Mouse (Mus musculus): ENCODE measurements around the gene Tapbp. TPM values are rescaled to one million over a fixed set of nuclear protein-coding genes. Genes with fewer than 3 reads are reported as not detected.

The Tapbp gene
- polyA plus RNA-seq, 1 experiment from 2014 or later, result 29.1 TPM

DNA sequence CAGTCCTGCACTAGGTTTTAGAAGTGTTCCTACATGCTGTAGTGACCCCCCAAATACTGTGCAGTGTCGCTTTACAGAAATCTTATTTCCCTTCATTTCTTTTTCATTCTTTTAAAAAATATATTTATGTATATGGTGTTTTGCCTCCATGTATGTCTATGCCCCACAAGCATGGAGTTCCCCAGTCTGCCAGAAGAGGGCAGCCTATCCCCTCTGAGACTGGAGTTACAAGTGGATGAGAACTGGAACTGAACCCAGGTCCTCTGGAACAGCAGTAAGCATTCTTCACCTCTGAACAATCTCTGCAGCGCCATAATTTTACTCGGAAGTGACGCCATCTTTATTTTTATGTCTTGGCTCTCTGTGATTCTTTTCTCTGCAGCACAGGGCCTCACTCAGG, 53.7 kb downstream of the Tapbp start:
- Histone ChIP-seq H3K4me2 (no peak overlapping the region), H3K27me3 (replicated peaks; ENCODE audit: control insufficient read depth, insufficient read depth, low read length) (no peaks in the 10 kb centered on the region), H3K27ac (ENCODE audit: low read depth, low read length) (no peak overlapping the region), H3K36me3 (ENCODE audit: control insufficient read depth, insufficient read depth, low read length) (peaks cover 5% of the 10 kb centered on the region; the same call in 1 of the 2 replicates), H3K9ac (ENCODE audit: low read depth, low read length) (no peak overlapping the region), H3K4me3 (ENCODE audit: low read depth, low read length) (no peak overlapping the region), H3K4me1 (replicated peaks; ENCODE audit: control insufficient read depth, insufficient read depth, low read length) (no peaks in the 10 kb centered on the region), H3K9me3 (ENCODE audit: control insufficient read depth, low read length) (no peaks in the 10 kb centered on the region)
- DNase-seq (ENCODE audit: low spot score) (no peak), ATAC-seq (replicated peaks; ENCODE audit: low FRiP score) (no peak)
- WGBS, result 68% methylated on average over 4 of the region's 4 CpGs

DNA sequence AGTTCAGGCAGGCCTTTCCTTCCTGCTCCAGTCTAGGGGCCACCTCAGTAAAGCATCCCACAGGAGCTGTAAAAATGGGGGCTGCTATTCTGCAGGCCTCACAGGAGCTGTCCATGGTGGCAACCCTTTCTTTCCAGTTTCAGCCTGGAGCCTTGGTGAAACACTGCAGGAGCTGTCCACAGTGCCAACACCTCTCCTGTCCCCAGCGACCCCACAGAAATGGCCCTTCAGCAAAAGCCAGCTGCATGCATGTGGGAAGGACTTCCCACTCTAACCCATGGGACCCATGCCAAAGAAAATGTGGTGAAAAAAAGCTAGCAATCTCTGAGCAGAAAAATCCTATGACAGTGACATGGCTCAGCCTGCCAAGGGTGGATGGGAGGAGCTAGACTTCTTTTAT, 57.0 kb downstream of the Tapbp start:
- Histone ChIP-seq H3K4me2 (no peak overlapping the region), H3K36me3 (ENCODE audit: control insufficient read depth, insufficient read depth, low read length) (no peaks in the 10 kb centered on the region), H3K9ac (ENCODE audit: low read depth, low read length) (no peak overlapping the region), H3K4me1 (replicated peaks; ENCODE audit: control insufficient read depth, insufficient read depth, low read length) (peaks cover under 1% of the 10 kb centered on the region; the same call in 1 of the 2 replicates), H3K27ac (ENCODE audit: low read depth, low read length) (no peak overlapping the region), H3K9me3 (ENCODE audit: control insufficient read depth, low read length) (no peaks in the 10 kb centered on the region), H3K27me3 (replicated peaks; ENCODE audit: control insufficient read depth, insufficient read depth, low read length) (peaks cover 2% of the 10 kb centered on the region), H3K4me3 (ENCODE audit: low read depth, low read length) (no peak overlapping the region)
- no peak for ATAC-seq (replicated peaks; ENCODE audit: low FRiP score)
- 6% methylated on average over 1 of the region's 1 CpGs for WGBS
- no peak for DNase-seq (ENCODE audit: low spot score)

DNA sequence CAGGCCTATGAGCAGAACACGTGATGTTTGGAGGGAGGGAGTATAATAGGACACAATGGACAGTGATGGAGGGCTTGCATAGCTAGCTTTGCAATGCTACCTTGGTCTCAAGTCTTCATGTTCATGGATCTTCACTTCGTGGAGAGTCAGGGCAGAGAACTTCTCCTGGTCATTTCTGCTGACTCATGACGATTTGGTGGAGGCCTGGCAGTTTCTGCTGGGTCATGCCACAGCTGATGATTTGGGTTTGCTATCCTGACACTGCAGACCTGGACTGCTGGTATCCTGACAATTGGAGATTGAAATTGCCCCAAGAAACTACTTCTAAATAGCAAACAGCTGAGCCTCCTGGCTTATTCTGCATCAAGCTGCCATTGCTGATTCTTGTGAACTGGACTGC, 57.9 kb downstream of the Tapbp start:
- Histone ChIP-seq H3K36me3 (ENCODE audit: control insufficient read depth, insufficient read depth, low read length) (no peaks in the 10 kb centered on the region), H3K9me3 (ENCODE audit: control insufficient read depth, low read length) (no peaks in the 10 kb centered on the region), H3K27ac (ENCODE audit: low read depth, low read length) (no peak overlapping the region), H3K4me1 (replicated peaks; ENCODE audit: control insufficient read depth, insufficient read depth, low read length) (peaks cover 4% of the 10 kb centered on the region; the same call in 1 of the 2 replicates), H3K27me3 (replicated peaks; ENCODE audit: control insufficient read depth, insufficient read depth, low read length) (peaks cover 11% of the 10 kb centered on the region), H3K9ac (ENCODE audit: low read depth, low read length) (no peak overlapping the region), H3K4me2 (no peak overlapping the region), H3K4me3 (ENCODE audit: low read depth, low read length) (no peak overlapping the region)
- ATAC-seq (replicated peaks; ENCODE audit: low FRiP score) (no peak), DNase-seq (ENCODE audit: low spot score) (no peak)
- 57% methylated on average over 3 of the region's 3 CpGs for WGBS

DNA sequence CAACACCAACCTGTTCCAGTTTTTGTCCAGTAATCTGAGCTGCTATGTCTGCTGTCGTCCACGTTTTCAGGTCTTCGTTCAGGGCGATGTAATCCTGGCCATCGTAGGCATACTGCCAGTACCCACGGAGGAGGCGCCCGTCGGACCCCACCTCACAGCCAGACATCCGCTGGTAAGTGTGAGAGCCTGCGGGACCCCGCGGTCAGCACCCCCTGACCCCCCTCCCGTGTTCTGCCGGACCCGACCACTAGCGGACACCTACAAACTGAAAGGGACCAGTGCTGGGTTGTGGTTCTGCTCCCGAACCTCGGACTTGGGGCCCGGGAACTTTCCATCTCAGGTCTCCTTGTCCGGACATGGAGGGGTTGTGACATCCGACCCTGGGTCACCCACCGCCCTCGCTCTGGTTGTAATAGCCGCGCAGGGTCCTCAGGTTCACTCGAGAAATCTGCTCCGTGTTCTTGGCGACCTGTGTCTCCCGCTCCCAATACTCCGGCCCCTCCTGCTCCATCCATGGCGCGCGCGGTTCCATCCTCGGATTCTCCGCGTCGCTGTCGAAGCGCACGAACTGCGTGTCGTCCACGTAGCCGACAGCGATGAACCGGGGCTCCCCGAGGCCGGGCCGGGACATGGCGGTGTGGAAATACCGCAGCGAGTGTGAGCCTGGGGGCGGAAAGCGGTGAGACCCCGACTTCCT, 62.3 kb downstream of the Tapbp start:
- Histone ChIP-seq H3K27me3 (replicated peaks; ENCODE audit: control insufficient read depth, insufficient read depth, low read length) (peaks cover 18% of the 10 kb centered on the region), H3K4me3 (ENCODE audit: low read depth, low read length) (peak overlapping the region; percentile 50), H3K4me2 (peak overlapping the region; percentile 87), H3K4me1 (replicated peaks; ENCODE audit: control insufficient read depth, insufficient read depth, low read length) (peaks cover 21% of the 10 kb centered on the region), H3K36me3 (ENCODE audit: control insufficient read depth, insufficient read depth, low read length) (no peaks in the 10 kb centered on the region), H3K9me3 (ENCODE audit: control insufficient read depth, low read length) (no peaks in the 10 kb centered on the region), H3K9ac (ENCODE audit: low read depth, low read length) (peak overlapping the region; percentile 38), H3K27ac (ENCODE audit: low read depth, low read length) (no peak overlapping the region)
- 2% methylated on average over 57 of the region's 57 CpGs for WGBS
- no peak for ATAC-seq (replicated peaks; ENCODE audit: low FRiP score)
- no peak for DNase-seq (ENCODE audit: low spot score)

DNA sequence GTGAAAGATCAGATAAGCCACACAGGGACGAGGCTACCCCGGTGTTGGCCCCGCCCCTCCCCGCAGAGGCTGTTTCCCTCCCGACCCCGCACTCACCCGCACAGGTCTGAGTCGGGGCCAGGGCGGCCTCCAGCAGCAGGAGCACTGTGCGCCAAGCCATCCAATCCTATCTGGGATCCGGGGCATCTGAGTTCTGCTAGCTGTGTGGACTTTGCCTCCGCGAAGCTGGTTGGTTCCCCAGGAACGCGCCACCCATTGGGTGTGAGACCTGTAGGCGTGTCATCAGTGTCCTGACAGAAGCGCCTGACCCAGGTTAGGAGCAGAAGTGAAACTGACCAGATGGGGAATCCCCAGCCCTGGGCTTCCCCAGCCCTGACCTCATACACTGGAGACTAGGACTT, 62.9 kb downstream of the Tapbp start:
- ATAC-seq (replicated peaks; ENCODE audit: low FRiP score) (peak; percentile 82), DNase-seq (ENCODE audit: low spot score) (peak; percentile 68)
- 1% methylated on average over 17 of the region's 17 CpGs for WGBS
- Histone ChIP-seq H3K9ac (ENCODE audit: low read depth, low read length) (peak overlapping the region; percentile 38), H3K4me3 (ENCODE audit: low read depth, low read length) (peak overlapping the region; percentile 50), H3K9me3 (ENCODE audit: control insufficient read depth, low read length) (no peaks in the 10 kb centered on the region), H3K27me3 (replicated peaks; ENCODE audit: control insufficient read depth, insufficient read depth, low read length) (peaks cover 18% of the 10 kb centered on the region), H3K4me2 (peak overlapping the region; percentile 87), H3K36me3 (ENCODE audit: control insufficient read depth, insufficient read depth, low read length) (no peaks in the 10 kb centered on the region), H3K4me1 (replicated peaks; ENCODE audit: control insufficient read depth, insufficient read depth, low read length) (peaks cover 21% of the 10 kb centered on the region), H3K27ac (ENCODE audit: low read depth, low read length) (peak overlapping the region; percentile 43; the same call in 1 of the 2 replicates)

Small RNAs within 50 kb of the gene (microRNA-seq; reads per million reads assigned to microRNA genes)
- not detected for gene Gm27740 (ENCODE audit: borderline number of aligned reads)

Other genes starting within 250 kb of the Tapbp start
- gene Hnrnpm, start 229.0 kb upstream of the Tapbp start, polyA plus RNA-seq (2014; fragmentation: Nextera tagmentation; extraction: Ambion mirVana), result 410 and 431 TPM in 2 replicates
- 92.1 and 95.7 TPM in 2 replicates for gene March2, start 197.2 kb upstream of the Tapbp start, polyA plus RNA-seq (2014; fragmentation: Nextera tagmentation; extraction: Ambion mirVana)
- gene Rab11b, start 155.4 kb upstream of the Tapbp start, polyA plus RNA-seq (2014; fragmentation: Nextera tagmentation; extraction: Ambion mirVana), result 184 and 199 TPM in 2 replicates
- 28.1 and 31.9 TPM in 2 replicates for gene Angptl4, start 134.1 kb upstream of the Tapbp start, polyA plus RNA-seq (2014; fragmentation: Nextera tagmentation; extraction: Ambion mirVana)
- 21.4 and 23.4 TPM in 2 replicates for gene Kank3, start 105.4 kb upstream of the Tapbp start, polyA plus RNA-seq (2014; fragmentation: Nextera tagmentation; extraction: Ambion mirVana)
- gene Rps28, start 91.3 kb upstream of the Tapbp start, polyA plus RNA-seq (2014; fragmentation: Nextera tagmentation; extraction: Ambion mirVana), result 1,026 and 1,173 TPM in 2 replicates
- gene Ndufa7, start 91.3 kb upstream of the Tapbp start, polyA plus RNA-seq (2014; fragmentation: Nextera tagmentation; extraction: Ambion mirVana), result 390 and 411 TPM in 2 replicates
- gene Cd320, start 72.8 kb upstream of the Tapbp start, polyA plus RNA-seq (2014; fragmentation: Nextera tagmentation; extraction: Ambion mirVana), result 44.1 and 49.7 TPM in 2 replicates
- not detected in 2 replicates for gene Gm7029, start 42.1 kb upstream of the Tapbp start, polyA plus RNA-seq (2014; fragmentation: Nextera tagmentation; extraction: Ambion mirVana)
- 10.2 and 11.8 TPM in 2 replicates for gene Kifc1, start 25.2 kb upstream of the Tapbp start, polyA plus RNA-seq (2014; fragmentation: Nextera tagmentation; extraction: Ambion mirVana)
- gene Platr17, start 10.8 kb upstream of the Tapbp start, polyA plus RNA-seq (2014; fragmentation: Nextera tagmentation; extraction: Ambion mirVana), result 1.8 and 2.2 TPM in 2 replicates
- 46.9 and 52.9 TPM in 2 replicates for gene Daxx, start 6.5 kb upstream of the Tapbp start, polyA plus RNA-seq (2014; fragmentation: Nextera tagmentation; extraction: Ambion mirVana)
- gene Zbtb22, start within 50 bp of the Tapbp start, polyA plus RNA-seq (2014; fragmentation: Nextera tagmentation; extraction: Ambion mirVana), result 12.4 and 13.0 TPM in 2 replicates
- gene Rgl2, start 13.6 kb downstream of the Tapbp start, polyA plus RNA-seq (2014; fragmentation: Nextera tagmentation; extraction: Ambion mirVana), result 22.1 and 25.6 TPM in 2 replicates
- gene Pfdn6, start 24.4 kb downstream of the Tapbp start, polyA plus RNA-seq (2014; fragmentation: Nextera tagmentation; extraction: Ambion mirVana), result 266 and 286 TPM in 2 replicates
- gene Wdr46, start 24.8 kb downstream of the Tapbp start, polyA plus RNA-seq (2014; fragmentation: Nextera tagmentation; extraction: Ambion mirVana), result 62.6 and 67.0 TPM in 2 replicates
- gene B3galt4, start 35.6 kb downstream of the Tapbp start, polyA plus RNA-seq (2014; fragmentation: Nextera tagmentation; extraction: Ambion mirVana), result 2.9 and 3.5 TPM in 2 replicates
- gene Vps52, start 39.9 kb downstream of the Tapbp start, polyA plus RNA-seq (2014; fragmentation: Nextera tagmentation; extraction: Ambion mirVana), result 47.2 and 49.1 TPM in 2 replicates
- 2,164 and 2,343 TPM in 2 replicates for gene Rps18, start 40.1 kb downstream of the Tapbp start, polyA plus RNA-seq (2014; fragmentation: Nextera tagmentation; extraction: Ambion mirVana)
- gene H2-K1, start 84.4 kb downstream of the Tapbp start, polyA plus RNA-seq (2014; fragmentation: Nextera tagmentation; extraction: Ambion mirVana), result 82.7 and 84.9 TPM in 2 replicates
- 3.4 and 5.5 TPM in 2 replicates for gene Ring1, start 108.8 kb downstream of the Tapbp start, polyA plus RNA-seq (2014; fragmentation: Nextera tagmentation; extraction: Ambion mirVana)
- gene H2-Ke6, start 112.2 kb downstream of the Tapbp start, polyA plus RNA-seq (2014; fragmentation: Nextera tagmentation; extraction: Ambion mirVana), result 34.2 and 45.1 TPM in 2 replicates
- gene Slc39a7, start 115.8 kb downstream of the Tapbp start, polyA plus RNA-seq (2014; fragmentation: Nextera tagmentation; extraction: Ambion mirVana), result 73.9 and 75.9 TPM in 2 replicates
- 30.8 and 31.5 TPM in 2 replicates for gene Rxrb, start 115.9 kb downstream of the Tapbp start, polyA plus RNA-seq (2014; fragmentation: Nextera tagmentation; extraction: Ambion mirVana)
- 0.61 and 0.67 TPM in 2 replicates for gene Col11a2, start 123.5 kb downstream of the Tapbp start, polyA plus RNA-seq (2014; fragmentation: Nextera tagmentation; extraction: Ambion mirVana)
- 0.26 and 0.56 TPM in 2 replicates for gene H2-Oa, start 176.4 kb downstream of the Tapbp start, polyA plus RNA-seq (2014; fragmentation: Nextera tagmentation; extraction: Ambion mirVana)
- gene H2-DMa, start 203.6 kb downstream of the Tapbp start, polyA plus RNA-seq (2014; fragmentation: Nextera tagmentation; extraction: Ambion mirVana), result 5.6 and 5.9 TPM in 2 replicates
- 86.1 and 90.8 TPM in 2 replicates for gene Brd2, start 206.7 kb downstream of the Tapbp start, polyA plus RNA-seq (2014; fragmentation: Nextera tagmentation; extraction: Ambion mirVana)
- 0.32 and 0.34 TPM in 2 replicates for gene H2-DMb2, start 227.4 kb downstream of the Tapbp start, polyA plus RNA-seq (2014; fragmentation: Nextera tagmentation; extraction: Ambion mirVana)
- 0.19 and 0.43 TPM in 2 replicates for gene H2-DMb1, start 237.2 kb downstream of the Tapbp start, polyA plus RNA-seq (2014; fragmentation: Nextera tagmentation; extraction: Ambion mirVana)

Data from liver, embryonic 11.5 days (tissue).